Mouse (Mus musculus) adrenal gland, adult (tissue): ENCODE results near the gene Cdc7.

ENCODE experiments used
- DNase-seq, 2 experiments: peaks; one replicate each; pipeline ENCODE4 v3.0.0; 2022 to 2023; ENCODE audit warnings: low spot score in 1 of 2; ENCODE audit not compliant: inconsistent age in 2 of 2

The Cdc7 gene

DNA sequence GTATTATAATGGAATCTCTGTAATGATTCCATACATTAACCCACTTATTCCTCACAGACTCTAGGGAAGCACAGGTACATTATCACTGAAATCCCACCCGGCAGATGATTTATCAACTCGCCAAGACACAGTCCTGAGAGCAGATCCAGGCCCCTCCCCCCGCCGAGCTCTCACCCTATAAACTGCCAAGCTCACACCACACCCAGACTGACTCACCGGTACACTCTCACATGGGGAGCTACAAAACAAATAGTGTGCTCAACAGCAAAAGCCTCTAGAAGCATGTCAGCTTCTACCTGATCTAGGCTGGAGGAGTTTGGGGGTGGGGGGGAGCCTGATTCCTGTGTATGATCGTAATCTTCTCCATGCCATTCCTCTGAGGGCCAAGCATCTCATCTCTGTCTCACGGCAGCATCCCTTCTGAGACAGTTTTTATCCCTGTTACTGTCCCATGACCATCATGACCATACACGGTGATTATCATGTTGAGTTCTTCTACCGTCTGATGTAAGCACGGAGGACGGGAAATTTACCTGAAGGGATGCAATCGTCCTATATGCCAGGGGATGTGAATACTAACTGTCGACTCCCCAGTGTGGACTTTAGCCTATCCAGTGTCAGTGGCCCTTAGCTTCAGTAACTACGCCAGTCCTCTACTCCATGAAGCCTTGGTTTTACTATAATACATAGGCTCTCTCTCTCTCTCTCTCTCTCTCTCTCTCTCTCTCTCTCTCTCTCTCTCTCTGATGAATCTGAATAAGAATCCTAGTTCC is 57.4 kb downstream of the Cdc7 start:
- DNase-seq: no peak

DNA sequence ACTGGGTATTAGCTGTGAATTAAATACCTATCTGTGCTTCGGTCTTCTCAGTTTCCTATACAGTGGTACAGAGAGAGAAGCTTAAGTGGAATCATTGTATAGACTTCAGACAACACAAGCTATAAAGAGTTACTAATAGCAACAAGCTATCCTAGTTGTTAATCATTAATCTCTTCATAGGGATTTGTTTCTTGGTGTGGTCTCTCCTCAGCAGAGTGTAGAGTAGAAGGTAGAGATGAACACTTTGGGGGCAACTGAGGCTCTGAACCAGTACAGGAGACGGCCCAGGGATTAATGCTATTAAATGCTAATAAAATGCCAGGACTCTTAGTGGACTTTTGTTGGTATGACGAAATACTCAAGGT is 57.9 kb downstream of the Cdc7 start:
- DNase-seq: no peak

DNA sequence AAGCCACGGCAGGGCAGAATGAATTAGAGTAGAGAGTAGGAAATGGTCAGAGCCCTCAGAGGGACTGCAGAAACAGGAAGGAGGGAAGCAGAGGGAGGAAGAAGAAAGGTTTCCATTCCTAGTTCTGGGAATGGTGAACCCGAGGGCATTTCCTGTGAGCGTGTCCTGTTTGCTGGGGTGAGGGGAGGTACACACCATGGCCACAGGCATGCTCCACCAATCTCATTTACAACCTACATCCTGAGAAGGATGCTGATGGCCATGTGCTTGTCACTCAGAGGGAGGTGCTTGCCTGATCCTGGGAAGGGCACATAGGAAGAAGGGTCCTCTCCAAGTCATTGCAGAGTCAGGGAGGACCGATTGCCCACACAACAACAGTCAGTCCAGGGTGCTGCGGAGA is 59.8 kb downstream of the Cdc7 start:
- DNase-seq: no peak

DNA sequence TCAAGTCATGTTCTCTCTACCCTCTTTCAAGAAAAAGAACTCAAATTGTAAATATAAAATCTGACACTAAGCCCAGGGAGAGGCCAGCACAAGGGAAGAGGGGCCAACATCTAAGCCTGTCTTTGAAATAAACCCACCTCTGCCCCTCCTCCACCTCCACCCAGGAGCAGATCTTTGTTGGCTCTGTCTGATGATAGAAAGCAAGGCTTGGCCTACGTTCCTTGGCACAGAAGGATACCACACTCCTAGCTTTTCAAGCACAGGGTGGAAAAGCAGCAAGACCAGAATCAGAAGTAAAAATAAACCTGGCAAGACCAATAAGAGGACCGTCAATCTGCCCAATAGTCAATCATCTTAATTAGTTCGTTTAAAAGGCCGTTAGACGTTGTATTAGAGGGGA is 61.2 kb downstream of the Cdc7 start:
- DNase-seq: no peak

DNA sequence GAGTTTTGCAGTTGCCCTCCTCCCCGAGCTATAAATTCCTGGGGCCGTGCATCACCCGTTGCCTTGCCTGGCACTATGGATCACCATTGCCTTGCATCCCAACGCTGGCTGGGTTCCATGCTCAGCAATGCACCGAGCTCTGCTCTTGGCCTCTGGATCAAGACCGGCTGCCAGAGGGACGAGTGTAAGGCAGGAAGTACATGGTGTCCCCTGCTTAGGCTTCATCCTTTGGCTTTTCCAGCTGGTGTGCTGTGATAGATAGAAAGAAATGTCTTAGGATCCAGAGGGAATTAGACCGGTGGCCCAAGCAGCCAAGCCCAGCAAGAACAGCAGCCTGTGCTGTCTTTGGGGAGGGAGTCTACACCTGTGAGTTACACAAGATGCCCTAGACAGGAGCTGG is 61.7 kb downstream of the Cdc7 start:
- DNase-seq: no peak

DNA sequence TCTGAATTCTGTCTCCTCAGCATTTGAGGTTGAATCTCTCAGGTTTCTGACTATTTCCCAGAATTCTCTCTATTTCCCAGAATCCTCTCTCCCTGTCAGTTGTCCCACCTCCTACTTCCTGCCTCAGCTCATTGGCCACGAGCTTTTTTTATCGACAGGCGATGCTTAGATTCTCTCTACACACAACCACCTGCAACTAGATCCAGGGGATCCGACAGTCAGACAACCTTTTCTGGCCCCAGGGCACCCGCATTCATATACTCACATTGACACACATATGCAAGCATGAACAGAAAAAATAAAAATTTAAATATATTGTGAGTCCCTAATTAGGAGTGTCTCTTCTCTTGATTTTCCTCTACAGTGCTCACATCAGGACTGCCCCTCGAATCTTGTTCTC is 63.5 kb downstream of the Cdc7 start:
- DNase-seq: no peak

DNA sequence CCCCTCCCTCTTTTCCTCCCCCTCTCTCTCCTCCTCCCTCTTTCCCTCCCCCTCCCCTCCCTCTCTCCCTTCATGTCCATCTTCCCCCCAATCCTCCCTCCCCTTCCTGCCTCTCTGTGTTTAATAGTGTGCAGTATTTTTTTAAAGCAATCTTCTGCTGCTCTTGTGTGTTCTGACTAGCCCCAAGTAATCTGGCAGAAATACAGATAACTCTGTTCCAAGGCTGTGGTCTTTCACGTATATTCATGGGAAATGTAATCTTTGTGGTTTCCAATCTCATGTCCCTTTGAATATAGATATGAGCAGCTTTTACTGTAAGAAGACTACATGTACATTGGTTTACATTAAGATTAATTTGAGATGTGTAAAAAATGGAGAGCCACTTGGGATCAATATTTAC is 64.4 kb downstream of the Cdc7 start:
- no peak for DNase-seq

DNA sequence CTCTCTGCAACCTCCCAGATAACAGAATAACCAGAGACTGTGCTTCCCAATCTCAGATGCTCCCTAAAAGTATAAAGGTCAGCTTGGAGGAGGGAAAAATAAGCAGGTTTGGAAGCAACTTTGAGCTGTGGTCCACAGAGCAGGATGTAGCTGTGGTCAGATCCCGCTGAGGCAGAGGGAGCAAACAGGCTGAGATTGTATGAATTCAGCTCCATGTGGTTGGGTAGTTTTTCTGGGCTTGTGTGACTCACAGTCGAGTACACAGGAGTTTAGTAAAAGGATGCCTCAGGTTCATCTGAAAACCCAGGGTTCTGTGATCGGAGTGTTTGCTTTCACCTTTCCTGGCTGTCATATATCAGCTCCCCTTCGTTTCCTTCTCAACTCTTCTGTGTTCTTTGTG is 65.7 kb downstream of the Cdc7 start:
- no peak for DNase-seq

DNA sequence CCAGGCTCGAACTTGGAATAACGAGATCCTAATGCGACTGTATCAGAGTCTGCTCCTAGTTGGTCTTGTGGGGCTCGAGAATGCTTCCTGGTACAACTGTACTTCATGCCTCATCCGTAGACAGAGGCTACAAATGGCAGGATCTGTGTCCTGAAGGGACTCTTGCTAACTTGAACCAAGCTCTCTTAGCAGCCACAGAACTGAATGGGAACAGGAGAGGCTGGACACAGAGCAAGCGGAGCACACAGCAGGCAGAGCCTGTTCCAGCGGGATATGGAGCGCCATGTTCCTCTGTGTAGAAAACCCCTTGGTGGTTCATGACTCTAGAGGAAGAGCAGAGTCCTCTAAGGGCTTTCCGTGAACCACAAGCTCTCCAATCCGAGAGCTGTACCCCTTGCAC is 66.7 kb downstream of the Cdc7 start:
- no peak for DNase-seq
